Mouse (Mus musculus): Measurements from ENCODE around the gene Gtf2f2. TPM values are rescaled to one million over a fixed set of nuclear protein-coding genes. Genes with fewer than 3 reads are reported as not detected.
A peak's percentile ranks its signal among the peaks of the same experiment; 100 is the strongest.

The Gtf2f2 gene
- total RNA-seq (2021), result 10 to 100 TPM; 13.4 to 13.5 TPM

DNA sequence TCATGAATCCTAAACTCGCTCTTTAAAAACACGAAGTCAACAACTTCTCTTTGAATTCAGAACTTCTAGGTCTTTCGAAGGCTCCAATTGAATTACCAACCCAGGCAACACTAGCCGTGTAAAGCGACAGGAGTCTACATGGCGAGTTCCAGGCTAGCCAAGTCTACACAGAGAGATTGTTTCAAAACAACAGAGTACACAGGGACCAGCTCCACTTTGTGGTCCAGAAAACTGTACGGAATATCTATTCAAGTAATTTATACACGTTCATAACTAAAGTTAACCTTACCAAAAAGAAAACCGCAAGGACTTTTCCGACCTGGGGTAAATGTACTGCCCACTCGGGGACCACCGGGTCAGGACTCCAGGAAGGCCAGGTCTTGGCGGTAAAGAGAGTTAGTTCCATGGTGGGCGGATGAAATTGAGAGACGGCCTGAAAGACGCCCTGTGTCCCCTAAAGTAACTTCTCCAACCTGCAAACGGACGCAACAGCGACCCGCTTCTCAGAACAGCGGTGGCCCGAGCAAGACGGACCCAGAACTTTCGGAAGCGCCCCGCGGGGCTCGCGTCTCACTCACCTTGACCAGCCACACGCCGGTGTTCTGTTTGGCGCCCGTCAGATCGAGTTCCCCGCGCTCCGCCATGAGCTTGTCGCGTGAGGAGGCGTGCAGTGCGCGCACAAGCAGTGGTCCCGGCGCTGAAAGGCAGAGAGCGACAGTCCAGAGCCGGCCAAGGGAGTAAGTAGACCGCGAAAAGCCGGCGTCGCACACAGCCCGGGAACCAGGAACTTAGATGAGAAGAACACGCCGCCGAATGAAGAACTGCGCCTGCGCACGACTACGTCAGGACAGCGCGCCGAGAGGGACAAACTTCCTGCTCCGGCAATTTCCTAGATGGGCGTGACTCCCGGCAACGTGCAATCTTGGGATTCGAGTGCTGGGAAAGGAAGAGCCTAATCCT, at the start of gene Gtf2f2:
TSS of gene Gtf2f2 (minus strand) at position 764 of the 960 bp plus-strand sequence.
- DNase-seq (ENCODE audit: low spot score), result peak; percentile 85
- intact Hi-C loops (cut with DNase I), result no loop called here

- intact Hi-C loops (cut with DNase I), result no loop called here
- no peak for DNase-seq (ENCODE audit: low spot score)
These were observed 48.8 kb upstream of the Gtf2f2 start for GRCm38 (mm10) chr14:76059441-76059840.

DNA sequence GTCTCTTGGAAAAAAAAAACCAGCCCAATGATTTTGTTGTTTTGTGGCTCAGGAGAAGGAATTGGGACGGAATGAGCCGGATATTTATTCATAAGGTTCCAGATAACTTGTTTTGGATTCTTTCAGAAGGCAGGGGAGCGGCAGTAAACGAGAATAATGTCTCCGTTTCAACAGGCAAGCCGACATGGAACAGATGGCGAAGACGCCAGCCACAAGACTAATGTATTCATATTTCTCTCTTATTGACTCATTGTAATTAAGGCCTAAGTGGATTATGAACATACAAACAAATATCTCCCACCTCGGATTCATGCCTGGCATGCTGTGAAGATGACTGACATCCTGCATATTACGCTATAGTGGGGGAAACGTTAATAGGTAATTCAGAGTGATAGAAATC, 43.1 kb upstream of the Gtf2f2 start:
- intact Hi-C loops (cut with DNase I), result no loop called here
- DNase-seq (ENCODE audit: low spot score), result no peak

- no peak for DNase-seq (ENCODE audit: low spot score)
- intact Hi-C loops (cut with DNase I), result no loop called here
These were observed 41.3 kb upstream of the Gtf2f2 start for GRCm38 (mm10) chr14:76051966-76052365.

DNA sequence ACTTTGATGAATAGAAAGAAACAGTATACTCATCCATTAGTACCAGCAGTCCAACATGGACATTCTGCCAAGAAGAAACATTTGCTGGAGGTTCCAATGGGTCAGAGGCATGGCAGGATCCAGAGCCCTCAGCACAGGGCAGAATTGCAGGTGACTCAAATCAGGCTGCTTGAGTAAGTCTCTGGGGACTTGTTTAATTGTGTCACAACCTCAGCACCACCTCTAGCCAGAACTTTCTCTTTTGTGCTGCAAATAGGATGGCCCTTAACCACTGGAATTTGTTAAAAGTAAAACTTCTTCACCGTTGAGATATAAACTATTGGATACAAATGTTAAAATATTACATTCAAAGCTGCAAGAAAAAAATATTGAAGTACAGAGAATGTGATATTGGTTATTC, 35.1 kb upstream of the Gtf2f2 start:
- no peak for DNase-seq (ENCODE audit: low spot score)
- intact Hi-C loops (cut with DNase I), result no loop called here

DNA sequence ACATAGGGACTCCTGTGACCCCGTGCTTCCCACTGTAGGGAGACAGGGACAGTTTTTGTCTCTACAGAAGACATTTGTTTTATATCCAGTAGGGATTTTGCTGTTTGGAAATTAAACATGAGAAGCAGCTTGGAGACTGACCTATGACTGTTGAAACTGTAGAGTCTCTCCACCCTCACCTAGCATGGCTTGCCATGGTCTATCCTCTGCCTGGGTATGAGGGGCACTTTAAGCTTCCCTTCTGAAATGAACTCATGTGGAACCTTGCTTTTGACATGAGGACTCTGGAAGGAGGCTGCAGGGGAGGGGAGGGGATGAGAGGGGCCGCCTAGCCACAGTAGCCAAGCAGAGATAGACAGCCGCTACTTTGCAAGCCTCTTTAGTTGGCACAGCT, 33.5 kb upstream of the Gtf2f2 start:
- no peak for DNase-seq (ENCODE audit: low spot score)
- intact Hi-C loops (cut with DNase I), result no loop called here

DNA sequence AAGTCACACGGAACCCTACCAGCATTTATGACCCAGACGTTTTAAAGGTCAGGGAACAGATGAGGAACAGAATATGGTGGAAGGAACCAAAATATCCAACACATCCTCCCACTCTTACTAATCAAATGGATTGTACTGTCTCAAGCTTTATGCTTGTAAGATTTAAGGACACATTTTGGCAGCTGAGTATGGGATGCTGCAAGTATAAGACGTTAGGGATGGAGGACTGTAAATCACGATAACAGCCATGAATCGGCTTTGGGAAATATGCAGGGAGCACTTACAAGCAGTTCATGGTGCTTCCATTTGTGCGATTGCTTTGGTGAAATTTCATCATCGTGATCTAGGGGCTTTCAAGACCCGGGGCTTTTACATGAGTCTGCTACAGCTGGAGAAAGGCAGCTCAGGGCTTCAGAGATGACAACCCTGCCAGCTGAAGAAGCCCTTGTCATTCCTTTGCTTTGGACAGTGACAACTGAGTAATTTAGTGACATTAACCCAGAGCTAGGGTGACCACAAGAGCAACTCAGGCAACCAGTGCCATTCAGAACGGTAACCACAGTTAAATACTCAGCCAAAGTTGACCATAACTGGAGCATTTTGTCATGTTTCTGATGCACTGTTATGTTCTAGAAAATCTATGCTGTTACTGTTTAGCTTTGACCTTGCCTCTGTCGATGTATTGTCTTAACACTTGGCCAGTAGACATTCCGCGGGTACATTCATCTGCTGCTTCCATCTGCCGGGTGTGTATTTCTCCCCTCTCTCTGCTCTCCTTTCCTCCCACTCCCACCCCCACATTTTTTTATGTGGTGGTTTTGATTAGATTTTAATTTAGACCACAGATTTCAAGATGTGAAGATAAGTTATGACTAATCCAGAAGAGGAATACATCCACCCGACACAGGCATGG, 32.8 kb upstream of the Gtf2f2 start:
- intact Hi-C loops (cut with DNase I), result no loop called here
- no peak for DNase-seq (ENCODE audit: low spot score)

GRCm38 (mm10) chr14:76033221-76033637, 22.6 kb upstream of the Gtf2f2 start:
- intact Hi-C loops (cut with DNase I), result no loop called here

DNA sequence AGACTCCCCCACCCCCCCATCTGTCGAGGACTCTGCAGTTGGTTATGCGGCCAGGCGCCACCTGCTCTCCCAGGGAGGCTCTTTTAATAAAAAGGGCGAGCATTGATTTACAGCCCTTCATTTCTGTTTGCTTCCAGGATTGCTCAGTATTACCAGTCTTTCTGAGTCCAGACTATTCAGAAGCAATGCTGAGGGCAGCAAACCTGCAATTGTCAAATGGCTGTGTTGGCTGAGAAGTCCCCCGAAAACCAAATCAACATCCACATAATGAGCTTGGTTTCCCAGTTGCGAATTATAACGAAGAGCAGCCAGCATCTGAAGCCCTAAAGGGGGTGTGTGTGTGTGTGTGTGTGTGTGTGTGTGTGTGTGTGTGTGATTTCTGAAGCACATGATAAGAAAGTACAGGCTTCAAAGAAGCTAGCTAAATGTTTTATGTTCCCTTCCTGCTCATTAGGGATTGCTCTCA, 22.0 kb upstream of the Gtf2f2 start:
- DNase-seq (ENCODE audit: low spot score), result no peak
- intact Hi-C loops (cut with DNase I), result no loop called here

More at GRCm38 (mm10) chr14:76033221-76033637, 22.6 kb upstream of the Gtf2f2 start:
- no peak for DNase-seq (ENCODE audit: low spot score)

DNA sequence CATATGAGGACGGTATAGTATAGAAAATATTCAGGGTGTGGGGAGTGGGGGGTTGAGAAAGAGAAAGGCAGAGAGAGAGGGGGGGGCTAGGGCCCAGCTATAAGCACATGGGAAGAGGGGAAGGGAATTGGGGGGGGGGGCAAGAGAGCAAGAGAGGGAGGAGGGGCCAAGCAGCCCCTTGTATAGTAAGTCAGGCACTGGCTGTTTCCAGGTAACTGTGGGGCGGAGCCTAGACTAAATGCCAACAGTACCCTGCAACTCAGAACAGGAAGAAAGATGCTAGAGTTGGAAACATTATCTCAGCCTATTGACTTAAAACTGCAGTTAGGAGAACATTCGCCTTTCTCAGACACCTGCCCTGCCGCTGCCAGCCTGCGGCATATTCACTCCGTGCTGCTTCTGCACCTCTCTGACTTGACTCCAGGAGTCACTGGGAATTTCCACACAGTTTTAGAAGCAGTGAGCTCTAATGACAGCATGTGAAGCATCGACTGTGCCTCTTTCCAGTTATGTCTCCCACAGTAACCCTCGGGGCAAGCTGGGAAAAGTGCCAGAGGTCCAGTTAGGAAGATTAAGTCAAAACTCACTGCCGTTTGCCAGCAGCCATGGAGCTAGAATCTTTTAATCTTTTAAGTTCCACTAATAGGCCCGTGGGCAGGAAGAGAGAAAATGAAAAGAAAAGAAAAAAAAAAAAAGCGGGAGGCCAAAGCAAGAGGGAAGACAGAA, 20.6 kb upstream of the Gtf2f2 start:
- intact Hi-C loops (cut with DNase I), result no loop called here
- DNase-seq (ENCODE audit: low spot score), result peak; percentile 7

- intact Hi-C loops (cut with DNase I), result no loop called here
- DNase-seq (ENCODE audit: low spot score), result no peak
These were observed 14.0 kb upstream of the Gtf2f2 start for GRCm38 (mm10) chr14:76024641-76025040.

- no peak for DNase-seq (ENCODE audit: low spot score)
- intact Hi-C loops (cut with DNase I), result no loop called here
These were observed 10.5 kb upstream of the Gtf2f2 start for GRCm38 (mm10) chr14:76020927-76021719.

GRCm38 (mm10) chr14:76020259-76020785, 9.7 kb upstream of the Gtf2f2 start:
- intact Hi-C loops (cut with DNase I), result no loop called here
- DNase-seq (ENCODE audit: low spot score), result no peak

DNA sequence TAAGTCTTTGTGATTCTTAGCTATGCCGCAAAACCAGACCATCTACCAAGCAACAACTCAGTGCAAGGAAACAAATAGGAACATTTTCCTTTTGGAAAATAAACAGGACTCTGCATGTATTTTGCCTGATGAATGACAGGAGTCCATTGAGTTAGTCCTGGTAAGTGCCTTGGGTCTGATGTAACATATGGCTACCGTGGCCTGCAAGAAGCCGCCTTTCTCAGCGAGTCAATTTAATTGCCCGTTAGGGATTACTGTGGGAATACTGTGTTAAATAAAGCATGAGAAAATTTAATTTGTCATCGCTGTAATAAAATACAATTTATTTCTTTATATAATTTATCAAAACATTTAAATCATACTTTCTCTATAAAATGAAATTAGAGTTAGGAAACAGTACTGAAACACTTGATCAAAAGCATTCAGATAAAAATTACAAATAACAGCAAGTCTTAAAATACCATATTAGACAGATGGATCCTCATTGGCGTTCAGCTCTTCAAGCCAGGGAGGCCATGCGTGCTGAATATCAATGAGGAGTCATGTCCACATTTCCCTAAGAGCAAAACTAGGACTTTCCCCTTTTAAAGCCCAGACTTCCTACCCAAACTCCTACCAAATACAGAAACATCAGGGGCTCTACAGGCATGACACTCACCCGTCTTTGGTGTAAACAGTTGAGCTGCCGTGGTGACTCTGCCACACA, 7.3 kb upstream of the Gtf2f2 start:
- intact Hi-C loops (cut with DNase I), result no loop called here
- no peak for DNase-seq (ENCODE audit: low spot score)

DNA sequence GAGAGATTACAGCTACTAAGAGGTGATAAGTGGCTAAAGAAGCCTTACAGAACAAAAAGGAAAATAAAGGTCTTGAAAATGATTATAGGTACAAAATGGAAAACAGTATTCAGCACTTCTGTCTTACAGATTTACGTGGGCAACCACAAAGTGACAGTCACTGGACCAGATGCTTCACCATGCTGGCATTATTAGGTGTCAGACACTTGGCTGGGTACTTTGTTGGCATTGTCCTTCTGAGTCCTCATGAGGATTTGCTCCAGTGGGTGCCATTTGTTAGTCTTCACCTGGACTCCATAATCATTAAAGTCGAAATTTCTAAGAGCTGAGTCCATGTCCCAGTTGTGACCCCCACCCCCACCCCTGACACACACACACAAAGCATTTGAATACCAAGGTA, 3.7 kb upstream of the Gtf2f2 start:
- DNase-seq (ENCODE audit: low spot score), result no peak
- intact Hi-C loops (cut with DNase I), result no loop called here

DNA sequence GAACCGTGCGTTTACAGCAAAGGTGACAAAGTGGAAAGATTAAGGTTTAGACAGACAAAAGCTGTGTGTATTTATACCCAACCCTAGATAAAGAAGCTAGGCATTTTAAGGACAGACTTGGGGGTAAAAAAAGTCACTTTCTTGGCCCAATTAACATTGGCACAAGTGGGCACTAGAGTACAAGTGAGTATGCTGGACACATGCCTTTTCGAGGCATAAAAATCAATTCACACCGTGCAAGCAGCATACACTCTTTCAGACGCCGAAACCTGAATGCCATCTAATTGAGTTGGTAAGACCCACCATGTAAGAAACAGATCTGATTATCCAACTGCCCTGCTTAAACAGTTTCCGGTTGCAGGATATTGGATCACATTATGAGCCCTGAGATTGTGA, 395 bp upstream of the Gtf2f2 start:
- intact Hi-C loops (cut with DNase I), result no loop called here
- no peak for DNase-seq (ENCODE audit: low spot score)

DNA sequence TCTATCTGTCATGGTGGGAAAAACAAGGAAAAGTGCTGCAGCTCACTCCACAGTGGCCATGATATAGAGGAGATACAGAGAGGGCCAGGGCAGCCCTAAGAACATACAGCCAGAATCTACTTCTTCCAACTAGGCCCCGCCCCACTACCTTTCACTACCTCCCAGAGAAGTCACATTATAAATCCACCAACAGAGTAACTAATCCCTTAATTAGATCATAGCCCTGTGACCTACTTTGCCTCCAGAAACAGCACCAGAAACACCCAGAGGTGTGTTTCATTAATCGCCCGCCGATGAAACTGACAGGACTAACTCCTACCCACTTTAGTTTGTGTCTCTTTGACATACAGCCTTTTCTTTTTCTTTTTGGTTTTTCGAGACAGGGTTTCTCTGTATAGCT, 1.5 kb downstream of the Gtf2f2 start:
- DNase-seq (ENCODE audit: low spot score), result no peak
- intact Hi-C loops (cut with DNase I), result no loop called here

DNA sequence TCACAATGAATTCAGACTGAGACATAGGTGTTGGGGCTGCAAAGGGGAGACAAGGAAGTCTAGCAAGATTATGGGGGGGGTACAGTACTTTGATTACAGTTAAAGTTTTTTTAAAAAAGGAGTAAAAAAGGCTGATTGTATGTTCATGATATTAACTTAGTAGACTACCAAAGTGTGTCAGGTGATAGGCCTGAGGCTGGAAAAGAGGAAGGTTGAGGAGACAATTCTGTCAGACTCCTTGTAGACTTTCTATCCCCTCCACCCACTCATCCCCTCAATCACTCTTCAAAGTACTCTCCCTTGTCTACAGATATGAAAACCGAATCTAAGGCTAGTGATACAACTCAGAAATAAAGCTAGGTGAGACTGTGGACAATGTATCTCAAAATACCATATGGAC, 2.5 kb downstream of the Gtf2f2 start:
- no peak for DNase-seq (ENCODE audit: low spot score)
- intact Hi-C loops (cut with DNase I), result no loop called here

All from heart, postnatal 25 days (tissue).